Mouse (Mus musculus) heart, postnatal 36 days (tissue): ENCODE measurements around the gene Sh3bp4. TPM values are rescaled to one million over a fixed set of nuclear protein-coding genes. Genes with fewer than 3 reads are reported as not detected.
A peak's percentile ranks its signal among the peaks of the same experiment; 100 is the strongest.

Experiments
- DNase-seq, 2 experiments: peaks; one replicate each; pipeline ENCODE4 v3.0.0; 2021 to 2022
- intact Hi-C: fragments of 180-260 bp; cut with DNase I; formaldehyde crosslinking; loops from one replicate; pipeline ENCODE4 v1.15.1; 2025
- total RNA-seq, 2 experiments: library from RNA; stranded (reverse); gene quantifications; 2 replicates each; pipeline ENCODE4 v1.2.3; 2021

Gene Sh3bp4
- total RNA-seq, 2 experiments from 2014 or later, result 11.3 to 11.8 TPM

DNA sequence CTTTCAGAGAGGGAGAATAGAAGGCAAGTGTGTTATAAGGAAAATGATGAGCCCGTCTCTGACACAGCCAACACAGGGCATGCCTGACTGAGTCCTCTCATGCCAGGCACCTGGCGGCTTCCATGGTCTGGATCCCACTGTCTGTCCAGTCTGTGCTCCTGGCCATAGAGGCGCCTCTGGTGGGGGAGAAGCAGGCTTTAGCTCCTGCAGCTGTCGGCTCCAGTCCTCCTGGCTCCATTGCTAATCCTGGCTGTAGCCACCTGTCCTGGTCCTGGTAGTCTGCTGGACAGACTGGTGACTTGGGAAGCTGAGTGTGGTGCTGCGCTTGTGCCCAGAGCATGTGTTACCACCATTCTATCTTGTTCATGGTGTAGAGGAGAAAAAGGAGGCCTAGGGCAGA lies 46.8 kb downstream of the Sh3bp4 start:
- no peak for DNase-seq
- intact Hi-C loops, result no loop called here

DNA sequence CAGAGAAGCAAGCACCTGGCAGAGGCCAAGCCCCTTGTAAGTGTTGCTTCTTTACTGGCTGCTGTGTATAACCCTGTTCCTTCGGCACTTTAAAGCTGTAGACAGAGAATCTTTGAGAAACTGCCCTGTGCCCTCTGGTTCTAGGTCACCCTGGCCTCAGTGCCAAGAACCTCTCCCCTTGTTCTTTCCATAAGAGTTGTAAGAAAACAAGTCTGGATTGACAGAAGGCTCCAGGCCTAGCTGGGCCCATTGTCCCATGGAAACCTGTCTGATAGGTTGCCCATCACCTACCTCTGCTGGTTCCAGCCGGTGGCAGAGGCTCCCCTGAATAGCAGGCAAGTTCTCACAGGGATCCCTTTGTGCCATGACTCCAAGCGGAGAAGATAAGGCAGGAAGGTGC lies 47.9 kb downstream of the Sh3bp4 start:
- DNase-seq, result no peak
- intact Hi-C loops, result no loop called here

DNA sequence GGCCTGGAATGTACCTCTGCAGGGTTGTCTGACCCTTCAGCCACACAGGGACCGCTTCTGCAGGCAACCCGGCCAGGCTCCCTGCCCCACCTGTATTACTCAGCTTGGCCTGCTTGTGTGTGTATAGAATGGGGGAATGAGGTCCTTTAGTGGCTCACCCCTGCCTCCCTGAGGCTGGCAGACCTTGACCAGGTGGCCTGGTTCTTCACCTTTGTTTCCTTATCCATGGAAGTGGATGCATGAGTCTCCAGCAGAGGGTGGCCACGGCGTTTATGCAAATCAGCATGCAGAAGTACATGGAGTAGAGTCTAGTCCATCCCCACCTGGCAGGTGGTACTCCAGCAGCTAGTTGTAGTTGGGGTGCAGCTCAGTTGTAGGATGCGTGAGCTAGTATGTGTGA lies 48.6 kb downstream of the Sh3bp4 start:
- no peak for DNase-seq
- intact Hi-C loops, result no loop called here

DNA sequence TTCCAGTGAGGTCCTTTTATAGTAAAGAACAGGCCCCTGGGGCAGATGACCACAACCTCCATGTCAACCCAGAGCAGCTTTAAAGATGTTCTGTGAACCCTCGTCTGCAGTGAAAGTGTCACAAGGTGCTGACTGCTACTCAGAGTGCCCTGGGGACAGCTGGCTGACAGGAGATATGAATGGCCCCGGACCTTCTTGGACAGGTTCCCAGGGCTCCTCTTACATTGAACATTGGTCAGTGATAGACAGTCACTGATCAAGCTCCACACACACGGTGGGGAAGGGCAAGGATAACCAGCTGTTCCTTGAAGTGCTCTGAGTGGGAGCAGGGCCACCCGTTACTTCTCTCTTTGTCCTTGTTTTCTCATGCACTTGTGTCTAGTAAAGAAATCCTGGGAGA lies 50.1 kb downstream of the Sh3bp4 start:
- intact Hi-C loops, result loop anchor here (5.0 kb wide), 1 partner anchor 48 kb away; the partner anchor contains the start of gene Sh3bp4
- no peak for DNase-seq

DNA sequence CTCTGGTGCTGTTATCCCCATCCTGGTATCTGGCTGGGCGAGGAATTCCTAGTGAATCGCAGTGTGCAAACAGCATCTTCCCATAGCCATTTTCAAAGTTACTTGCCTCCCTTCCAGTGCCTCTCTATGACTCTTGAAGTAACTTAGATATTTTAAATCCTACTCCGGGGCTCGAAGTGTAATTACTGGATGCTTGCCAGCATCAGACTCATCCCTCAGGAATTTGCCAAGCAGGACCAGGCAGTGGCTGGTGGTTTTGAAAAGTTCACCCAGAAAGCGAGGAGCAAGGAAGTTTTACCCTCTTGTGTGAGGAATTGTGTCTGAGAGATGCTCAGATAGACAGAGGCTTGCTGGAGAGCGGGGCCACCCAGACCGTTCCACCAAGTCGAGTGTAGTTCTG lies 51.3 kb downstream of the Sh3bp4 start:
- intact Hi-C loops, result loop anchor here (5.0 kb wide), 1 partner anchor 49 kb away; the partner anchor contains the start of gene Sh3bp4
- no peak for DNase-seq

DNA sequence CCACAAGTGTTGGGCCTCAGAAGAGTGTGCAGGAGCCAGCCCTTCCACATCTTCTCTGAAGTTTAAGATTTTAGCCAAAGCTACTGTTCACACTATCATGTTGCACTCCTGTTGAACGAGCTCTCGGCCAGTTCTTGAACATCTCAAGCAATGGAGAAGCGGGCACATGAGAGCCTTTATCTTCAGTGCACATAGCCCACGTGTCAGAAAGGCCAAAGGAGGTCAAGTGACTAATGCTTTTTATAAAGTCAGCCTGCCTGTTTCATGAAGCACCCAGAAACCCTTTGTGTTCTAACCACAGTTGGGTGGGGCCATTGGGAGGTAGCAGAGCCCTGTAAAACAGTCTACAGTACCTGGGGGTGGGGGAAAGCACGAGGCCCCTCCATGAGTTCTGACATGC lies 52.2 kb downstream of the Sh3bp4 start:
- intact Hi-C loops, result loop anchor here (5.0 kb wide), 1 partner anchor 50 kb away; the partner anchor contains the start of gene Sh3bp4

DNA sequence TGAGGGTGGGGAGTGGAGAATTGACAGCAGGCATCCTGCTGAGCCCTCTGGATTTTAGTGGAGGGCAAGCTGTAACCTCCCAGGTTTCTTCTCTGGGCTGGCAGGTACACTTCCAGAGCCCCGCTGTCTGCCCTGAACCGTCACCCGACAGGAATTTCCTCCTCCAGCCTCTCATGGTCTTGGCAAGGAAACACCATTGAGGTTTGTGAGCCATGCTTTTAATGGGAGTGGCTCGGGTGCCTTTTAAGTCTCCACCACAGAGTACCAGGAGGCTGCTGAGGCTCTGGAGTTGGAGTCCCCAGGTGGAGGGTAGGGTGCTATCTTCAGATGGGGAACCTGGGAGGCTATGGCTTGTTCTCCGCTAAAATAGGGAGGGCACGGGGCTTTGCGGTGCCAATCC lies 53.9 kb downstream of the Sh3bp4 start:
- intact Hi-C loops, result loop anchor here (5.0 kb wide), 1 partner anchor 52 kb away; the partner anchor contains the start of gene Sh3bp4
- DNase-seq, result no peak

More for the DNA sequence above, 52.2 kb downstream of the Sh3bp4 start:
- DNase-seq, result no peak

DNA sequence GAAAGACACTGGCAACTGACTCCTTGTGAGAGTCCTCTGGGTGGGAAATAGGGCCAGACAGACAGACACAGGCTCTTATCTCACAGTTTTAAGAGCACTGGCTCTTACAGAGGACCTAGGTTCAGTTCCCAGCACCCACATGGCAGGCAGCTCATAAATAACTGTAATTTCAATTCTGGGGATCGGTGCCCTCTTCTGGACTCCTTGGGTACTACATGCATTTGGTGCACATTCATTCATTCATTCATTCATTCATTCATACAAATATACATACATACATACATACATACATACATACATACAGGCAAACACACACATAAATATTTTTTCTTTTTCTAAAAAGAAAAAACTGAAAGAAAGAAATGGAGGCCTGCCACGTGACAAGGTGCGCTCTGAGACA lies 56.9 kb downstream of the Sh3bp4 start:
- DNase-seq, result no peak
- intact Hi-C loops, result no loop called here

DNA sequence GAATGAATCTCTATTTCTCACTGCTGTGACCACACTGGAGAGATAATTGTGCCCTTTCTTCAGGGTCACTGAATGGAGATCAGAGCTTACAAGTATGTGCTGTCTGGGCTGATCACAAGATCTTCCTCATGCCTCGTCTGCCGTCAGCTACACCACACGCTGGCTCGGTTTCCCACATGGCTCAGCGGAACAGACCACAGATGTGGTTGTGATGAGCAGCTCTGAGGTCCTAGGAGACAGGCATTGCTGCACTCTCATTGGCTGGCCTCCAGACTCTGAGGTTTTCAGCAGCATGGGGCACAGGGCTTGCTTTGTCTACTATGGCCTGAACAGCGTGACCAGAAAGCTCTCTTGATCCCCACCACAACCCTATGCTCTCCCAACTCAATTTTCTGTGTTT lies 60.2 kb downstream of the Sh3bp4 start:
- intact Hi-C loops, result no loop called here
- DNase-seq, result no peak

DNA sequence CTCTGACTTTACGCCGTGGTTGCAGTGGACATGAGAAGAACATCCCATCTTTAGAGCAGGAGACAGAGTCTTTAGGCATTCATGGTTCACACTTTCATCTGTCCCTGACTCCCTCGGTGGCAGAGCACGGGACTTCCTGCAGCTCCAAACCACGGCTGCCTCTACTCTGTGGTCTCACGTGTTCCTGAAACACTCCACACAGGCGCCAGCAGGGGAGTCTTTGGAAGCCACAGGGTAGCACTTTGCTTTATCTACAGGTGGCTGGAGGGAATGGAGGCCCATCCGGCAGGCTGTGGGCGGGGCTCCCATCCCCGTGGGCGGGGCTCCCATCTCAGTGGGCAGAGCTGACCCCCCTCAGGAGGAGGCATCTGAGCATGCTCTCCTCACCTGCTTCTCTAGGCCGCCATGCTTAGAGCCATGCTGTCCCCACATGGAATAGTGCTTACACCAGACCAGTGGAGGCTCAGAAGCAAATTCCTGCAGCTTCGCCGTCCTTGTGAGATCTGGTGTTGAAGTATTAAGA lies 60.9 kb downstream of the Sh3bp4 start:
- no peak for DNase-seq
- intact Hi-C loops, result no loop called here

DNA sequence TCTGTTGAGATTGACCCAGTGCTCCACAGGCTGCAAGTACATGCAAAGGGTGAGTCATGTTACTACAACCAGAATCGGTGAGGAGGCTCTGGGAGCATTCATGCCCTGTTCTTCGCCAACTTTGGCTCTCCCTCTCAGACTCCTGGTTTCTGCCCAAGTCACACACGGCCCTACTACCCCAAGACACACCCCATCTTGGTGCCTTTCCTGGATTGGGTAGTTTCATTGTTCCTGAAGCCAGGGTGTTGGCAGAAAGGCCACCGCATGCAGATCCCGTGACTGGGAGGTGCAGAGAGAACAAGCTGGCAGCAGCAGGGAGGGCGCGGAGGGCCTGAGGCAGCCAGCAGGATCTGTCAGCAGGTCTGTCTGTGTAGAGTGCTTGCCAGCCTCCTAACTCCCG lies 61.5 kb downstream of the Sh3bp4 start:
- DNase-seq, result peak; percentile 67 to 73
- intact Hi-C loops, result no loop called here

DNA sequence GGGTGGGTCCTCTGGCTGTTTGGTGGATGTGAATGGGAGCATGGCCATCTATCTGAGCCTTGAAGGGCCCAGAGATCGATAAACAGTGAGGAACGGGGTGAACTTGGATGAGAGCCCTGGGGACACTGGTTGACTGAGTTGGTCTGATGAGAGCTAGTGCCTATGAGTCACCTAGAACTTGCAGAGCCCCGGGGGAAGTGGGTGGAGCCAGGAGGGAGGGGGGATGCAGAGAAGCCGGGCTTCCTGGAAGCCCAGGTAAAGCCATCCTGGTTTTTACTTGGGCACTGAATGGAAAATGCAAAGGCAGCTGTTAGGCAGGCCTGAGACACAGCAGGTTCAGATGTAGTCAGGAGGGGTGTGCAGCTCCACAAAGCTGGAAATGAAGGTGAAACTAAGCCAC lies 63.1 kb downstream of the Sh3bp4 start:
- DNase-seq, result peak in 1 of 2 experiments; percentile 20
- intact Hi-C loops, result no loop called here

DNA sequence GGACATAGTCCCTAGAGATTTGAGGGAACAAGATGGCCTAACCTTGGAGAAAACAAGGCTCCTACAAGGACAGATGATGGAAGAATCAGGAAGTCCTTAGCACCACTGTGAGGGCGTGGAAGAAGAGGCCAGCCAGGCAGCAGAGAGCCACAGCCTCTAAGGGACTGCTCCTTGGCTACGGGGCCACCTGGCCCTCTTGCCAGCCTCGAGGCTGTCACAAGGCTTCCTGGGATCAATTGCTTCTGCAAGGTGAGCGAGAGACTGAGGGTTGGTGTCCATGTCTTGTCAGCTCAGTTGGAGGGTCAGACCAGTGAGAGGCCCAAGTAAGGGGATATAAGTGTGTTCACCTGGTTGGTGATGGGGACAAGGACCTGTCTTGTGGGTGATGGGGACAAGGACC lies 63.5 kb downstream of the Sh3bp4 start:
- intact Hi-C loops, result no loop called here
- no peak for DNase-seq

DNA sequence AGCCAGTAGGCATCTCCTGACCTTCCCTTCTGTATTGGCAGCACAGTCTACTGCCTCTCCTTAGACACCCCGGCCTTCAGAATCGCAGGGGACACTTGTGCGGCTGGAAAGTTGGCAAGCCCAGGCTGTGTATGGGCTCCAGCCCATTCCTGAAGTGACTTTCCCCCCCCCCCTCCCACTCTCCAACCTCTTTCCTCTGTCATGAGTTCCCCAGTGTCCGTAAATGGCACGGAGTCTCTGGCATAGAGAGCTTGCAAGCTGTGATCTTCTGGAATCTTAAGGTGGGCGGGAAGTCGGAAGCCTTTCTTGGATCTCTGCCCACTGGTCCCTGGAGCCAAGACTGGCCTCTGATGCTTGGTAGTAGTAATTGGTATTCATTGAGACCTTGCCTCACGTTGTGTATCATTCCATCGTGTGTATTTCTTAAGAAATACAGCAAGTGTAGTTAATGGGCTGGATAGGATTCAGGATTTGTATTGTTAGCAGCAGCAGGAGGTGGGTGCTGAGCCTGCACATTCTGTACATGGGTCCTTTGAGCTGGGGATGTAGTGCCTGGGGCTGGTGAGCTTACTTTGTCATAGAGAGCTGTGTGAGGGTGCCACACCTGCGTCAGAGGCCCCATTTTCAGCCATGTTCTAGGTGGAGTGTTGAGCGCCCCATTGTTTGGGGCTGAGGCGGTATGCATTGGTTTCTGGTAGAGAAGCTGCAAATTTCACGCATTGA lies 66.0 kb downstream of the Sh3bp4 start:
- intact Hi-C loops, result loop anchor here (2.0 to 5.0 kb wide), 3 partner anchors 44 to 379 kb away; no protein-coding TSS in a partner anchor
- DNase-seq, result peak; percentile 66 to 67

DNA sequence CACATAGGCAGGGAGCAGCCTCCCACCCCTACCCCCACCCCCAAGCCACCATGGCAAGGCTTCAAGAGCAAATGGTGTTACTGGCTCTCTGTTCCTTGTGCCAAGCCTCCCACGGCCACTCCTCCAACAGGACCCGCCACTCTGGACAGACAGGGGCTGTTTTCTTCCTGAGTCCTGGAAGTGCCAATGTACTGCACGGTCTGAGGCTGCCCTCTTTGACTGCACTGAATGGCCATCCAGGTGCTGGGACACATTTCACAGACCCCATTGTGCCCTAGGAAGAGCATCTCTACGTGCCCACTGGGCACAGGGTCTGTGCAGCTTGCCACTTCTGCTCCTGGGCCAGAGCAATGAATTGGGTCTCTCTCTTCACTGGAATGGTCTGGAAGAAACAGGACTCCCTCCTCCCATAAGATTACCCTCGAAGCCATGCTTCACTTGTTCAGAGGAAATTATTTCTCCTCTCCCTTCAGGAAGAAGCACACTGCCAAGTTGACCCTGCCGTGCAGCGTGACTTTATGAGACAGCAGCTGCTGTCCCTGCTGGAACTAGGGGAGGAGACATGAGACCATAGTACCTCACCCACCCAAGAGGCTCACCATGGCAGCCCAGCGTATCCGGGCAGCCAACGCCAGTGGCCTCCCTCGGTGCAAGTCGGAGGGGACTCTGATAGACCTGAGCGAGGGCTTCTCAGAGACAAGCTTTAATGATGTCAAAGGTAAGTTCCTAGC lies 67.0 kb downstream of the Sh3bp4 start:
- intact Hi-C loops, result loop anchor here (2.0 to 5.0 kb wide), 3 partner anchors 45 to 380 kb away; no protein-coding TSS in a partner anchor
- no peak for DNase-seq

DNA sequence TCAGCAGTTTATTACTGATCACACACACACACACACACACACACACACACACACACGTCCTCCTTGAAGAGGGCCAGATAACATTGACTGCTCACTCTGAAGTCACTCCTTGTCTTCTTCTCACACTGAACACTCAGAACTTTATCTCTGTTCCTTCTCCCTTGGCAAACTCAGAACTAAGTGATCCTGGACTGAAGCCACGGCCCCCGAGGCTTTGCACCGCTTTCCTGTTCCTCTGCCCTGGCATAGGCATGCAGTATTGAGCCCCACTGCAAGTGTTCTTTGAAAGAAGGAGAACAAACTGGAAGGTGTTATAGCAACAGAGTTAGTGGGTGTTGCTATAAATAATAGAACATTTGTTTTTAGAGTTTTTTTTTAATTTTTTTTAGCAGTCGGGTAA lies 68.1 kb downstream of the Sh3bp4 start:
- intact Hi-C loops, result loop anchor here (2.0 to 5.0 kb wide), 3 partner anchors 46 to 381 kb away; partner anchors contain the start of gene Sh3bp4
- DNase-seq, result peak in 1 of 2 experiments; percentile 46

DNA sequence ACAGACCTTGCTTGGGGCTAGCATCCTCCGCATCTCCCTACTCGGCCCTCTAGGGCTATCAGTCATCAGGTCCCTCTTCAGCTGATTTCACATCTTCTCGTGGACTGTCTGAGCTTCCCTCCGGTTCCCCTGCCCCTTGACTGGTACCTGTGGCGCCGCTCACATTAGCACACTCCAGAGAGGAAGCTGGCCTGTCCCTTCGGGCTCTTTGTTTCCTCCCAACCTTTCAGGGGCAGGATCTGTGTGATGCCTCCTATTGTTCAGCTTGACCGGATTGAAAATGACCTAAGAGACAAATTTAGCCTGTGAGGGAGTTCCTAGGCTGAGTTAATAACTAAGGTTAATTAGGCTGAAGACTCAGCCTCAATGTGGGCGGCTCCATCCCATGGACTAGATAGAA lies 69.9 kb downstream of the Sh3bp4 start:
- DNase-seq, result no peak
- intact Hi-C loops, result loop anchor here (2.0 kb wide), 1 partner anchor 41 kb away; no protein-coding TSS in a partner anchor

DNA sequence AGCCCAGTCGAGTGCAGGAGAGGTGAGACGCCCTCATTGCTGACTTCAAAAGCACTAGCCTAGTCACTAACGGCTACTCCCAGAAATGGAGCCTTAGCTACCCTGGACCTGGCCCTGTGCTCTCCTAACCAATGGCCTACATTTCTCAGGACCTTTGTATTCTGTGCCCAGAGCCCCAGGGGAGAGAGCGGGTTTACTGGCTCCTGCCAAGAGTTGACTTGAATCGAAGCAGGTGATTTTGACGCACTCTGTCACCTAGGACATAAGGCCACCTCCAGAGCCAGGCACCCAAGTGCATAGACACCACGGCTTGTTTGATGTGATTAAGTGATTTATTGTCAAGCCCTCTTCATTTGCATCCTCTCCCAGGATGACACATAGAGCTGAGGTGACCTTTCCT lies 80.9 kb downstream of the Sh3bp4 start:
- intact Hi-C loops, result no loop called here
- no peak for DNase-seq

DNA sequence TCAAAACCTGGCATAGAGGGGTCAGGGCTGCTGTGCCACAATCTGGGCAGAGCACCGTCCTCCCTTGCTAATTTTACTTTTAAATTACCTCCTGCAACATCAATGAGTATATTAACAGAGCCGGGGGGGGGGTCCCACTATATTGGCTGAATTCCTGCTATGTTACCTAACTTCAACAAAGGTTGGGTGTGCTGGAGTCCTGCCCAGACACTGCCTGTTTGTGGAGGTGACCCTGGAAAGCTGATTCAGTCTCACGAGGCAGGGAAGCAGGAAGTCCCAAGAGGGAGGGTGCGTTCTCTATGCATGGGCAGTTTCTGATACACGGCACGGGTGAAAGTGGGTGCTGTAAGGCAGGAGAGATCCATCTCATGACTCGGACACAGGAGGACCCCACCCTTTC lies 82.4 kb downstream of the Sh3bp4 start:
- no peak for DNase-seq
- intact Hi-C loops, result no loop called here

DNA sequence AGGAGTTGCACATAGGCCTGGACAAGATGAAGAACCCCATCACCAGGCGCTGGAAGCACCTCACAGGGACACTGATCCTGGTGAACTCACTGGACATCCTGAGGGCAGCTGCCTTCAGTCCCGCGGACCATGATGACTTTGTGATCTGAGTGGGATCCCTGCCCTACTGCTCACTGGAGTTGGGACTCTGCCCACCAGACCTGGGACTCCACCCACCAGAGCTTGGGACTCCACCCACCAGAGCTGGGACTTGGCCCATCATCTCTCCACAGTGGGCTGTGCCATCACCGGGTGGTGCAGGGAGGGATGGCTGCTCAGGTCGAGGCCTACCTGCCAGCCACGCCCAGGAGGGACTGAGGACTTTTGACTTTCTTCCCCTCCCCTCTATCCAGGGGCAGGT lies 83.0 kb downstream of the Sh3bp4 start:
- intact Hi-C loops, result no loop called here

DNA sequence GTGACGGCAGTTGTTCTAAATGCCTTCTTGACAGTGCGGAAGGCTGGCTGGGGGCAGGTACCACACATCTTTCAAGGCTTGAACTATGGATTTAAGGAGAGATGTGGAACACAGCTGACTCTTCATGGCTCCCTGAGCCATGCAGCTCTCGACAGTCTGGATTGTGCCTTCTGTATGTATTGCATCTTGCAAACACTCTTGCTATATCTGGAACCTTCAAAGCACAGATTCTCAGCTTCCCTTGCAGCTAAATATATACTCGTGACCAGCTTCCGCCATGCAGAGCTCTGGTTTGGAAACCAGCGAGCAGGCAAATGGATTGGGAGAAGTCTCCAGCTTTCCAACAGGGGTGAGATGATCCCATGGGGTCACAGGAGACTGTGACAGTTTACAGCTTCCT lies 93.3 kb downstream of the Sh3bp4 start:
- DNase-seq, result no peak
- intact Hi-C loops, result no loop called here

More for the DNA sequence above, 83.0 kb downstream of the Sh3bp4 start:
- DNase-seq, result no peak
